Mouse (Mus musculus) thymus, adult 2 months (tissue): ENCODE data around the gene Ehbp1. TPM values are rescaled to one million over a fixed set of nuclear protein-coding genes. Genes with fewer than 3 reads are reported as not detected.

Experiments used
- DNase-seq: peaks from one replicate; pipeline ENCODE4 v3.0.0; 2021
- H3K27ac ChIP-seq: fragments of 200-500 bp; 2 replicates; pipeline ENCODE4 v1.5.1; 2012; ENCODE audit warnings: low read length, control low read depth; ENCODE audit not compliant: control insufficient read depth, insufficient read depth
- H3K27me3 ChIP-seq: fragments of 200-500 bp; 2 replicates; pipeline ENCODE4 v1.6.1; 2012; ENCODE audit warnings: mild to moderate bottlenecking, low read length, moderate library complexity, mixed read lengths; ENCODE audit not compliant: control insufficient read depth, insufficient read depth
- H3K36me3 ChIP-seq: fragments of 200-500 bp; 2 replicates; pipeline ENCODE4 v1.6.1; 2012; ENCODE audit warnings: mild to moderate bottlenecking, low read length, moderate library complexity; ENCODE audit not compliant: control insufficient read depth, insufficient read depth
- H3K4me1 ChIP-seq: fragments of 200-500 bp; replicated peaks from 2 replicates; pipeline ENCODE4 v1.6.1; 2012; ENCODE audit warnings: low read length; ENCODE audit not compliant: control insufficient read depth, insufficient read depth
- H3K4me3 ChIP-seq: fragments of 200-500 bp; 2 replicates; pipeline ENCODE4 v1.5.1; 2012; ENCODE audit warnings: mild to moderate bottlenecking, low read length, control low read depth, moderate library complexity; ENCODE audit not compliant: control insufficient read depth, insufficient read depth
- CTCF ChIP-seq: fragments of 200-500 bp; IDR thresholded peaks from 2 replicates; pipeline ENCODE4 v1.5.1; 2012; ENCODE audit warnings: mild to moderate bottlenecking, control low read depth, low read length, moderate library complexity, borderline replicate concordance; ENCODE audit not compliant: control insufficient read depth, poor library complexity, insufficient read depth; ENCODE audit errors: extremely low read depth
- POLR2A ChIP-seq: fragments of 200-500 bp; IDR thresholded peaks from 2 replicates; pipeline ENCODE4 v1.6.1; 2012; ENCODE audit warnings: mild to moderate bottlenecking, low read length, control low read depth, moderate library complexity; ENCODE audit not compliant: control insufficient read depth, poor library complexity, insufficient read depth; ENCODE audit errors: extremely low read depth
- WGBS: fragments of 180-500 bp; shearing (Covaris S2); methylation state at CpG from one replicate; pipeline ENCODE4 v1.1.7; 2018; 5-methylcytosine and 5-hydroxymethylcytosine counted together
- polyA plus RNA-seq: library from polyadenylated mRNA; depleted of rRNA; stranded (reverse); fragments of >200 nt; gene quantifications from 2 replicates; pipeline ENCODE4 v1.2.3, GENCODE M21; 2012

Gene Ehbp1
- polyA plus RNA-seq, 1 experiment = 0.75 TPM

DNA sequence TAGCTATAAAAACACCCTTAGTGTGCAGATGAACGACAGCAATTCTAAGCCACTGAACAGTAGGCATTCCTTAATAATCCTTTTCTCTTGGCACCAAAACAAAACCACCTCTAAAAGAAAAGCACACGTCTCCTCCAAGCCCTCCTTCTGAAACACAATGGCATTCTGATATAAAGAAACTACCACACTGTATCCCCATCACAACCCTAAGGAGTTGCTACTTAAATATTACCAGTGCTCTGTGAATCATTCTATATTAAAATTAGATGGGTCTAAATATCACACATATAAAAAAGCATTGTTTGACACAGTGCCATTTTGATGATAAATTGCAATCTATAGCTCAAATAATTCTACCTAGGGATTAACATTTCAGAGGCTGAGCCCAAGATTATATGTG lies 135.9 kb downstream of the Ehbp1 start:
- no peak for DNase-seq
- Histone ChIP-seq H3K4me1 (no peaks in the 10 kb centered on the region), H3K27ac (no peak overlapping the region), H3K27me3 (no peaks in the 10 kb centered on the region), H3K4me3 (no peak overlapping the region), H3K36me3 (no peaks in the 10 kb centered on the region)
- WGBS = 90% methylated on average over 2 of the region's 2 CpGs
- TF ChIP-seq CTCF = no peak
- TF ChIP-seq POLR2A = no peak

DNA sequence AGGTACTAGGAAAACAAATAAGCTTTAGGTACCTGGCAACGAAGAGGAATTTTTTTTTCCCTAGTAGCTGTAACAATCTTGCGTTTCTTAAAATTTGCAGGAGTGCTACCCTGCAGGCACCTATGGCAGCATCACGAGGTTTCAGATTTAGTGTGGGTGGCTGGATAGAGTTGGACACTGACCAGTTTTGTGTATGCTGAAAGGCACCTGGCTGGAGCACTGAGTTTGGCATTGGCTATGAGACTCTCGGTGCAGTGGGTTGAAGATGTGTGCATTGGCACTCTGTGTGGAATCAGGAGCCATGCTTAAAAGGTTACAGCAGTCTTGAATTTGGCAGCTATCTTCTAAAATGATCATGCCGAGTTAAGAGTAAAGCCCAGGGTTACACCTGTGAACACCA lies 138.7 kb downstream of the Ehbp1 start:
- no peaks in the 10 kb centered on the region for H3K36me3 ChIP-seq
- 97% methylated on average over 5 of the region's 5 CpGs for WGBS
- H3K4me1 ChIP-seq = no peaks in the 10 kb centered on the region
- no peak overlapping the region for H3K4me3 ChIP-seq
- no peaks in the 10 kb centered on the region for H3K27me3 ChIP-seq
- TF ChIP-seq CTCF (no peak), POLR2A (no peak)
- H3K27ac ChIP-seq = no peak overlapping the region
- no peak for DNase-seq

- no peak for TF ChIP-seq CTCF
- TF ChIP-seq POLR2A = no peak
- Histone ChIP-seq H3K27me3 (no peaks in the 10 kb centered on the region), H3K27ac (no peak overlapping the region), H3K4me1 (no peaks in the 10 kb centered on the region), H3K4me3 (no peak overlapping the region), H3K36me3 (no peaks in the 10 kb centered on the region)
- 98% methylated on average over 8 of the region's 8 CpGs for WGBS
- DNase-seq = no peak
Measured at GRCm38 (mm10) chr11:22201125-22201524, 141.0 kb downstream of the Ehbp1 start.

DNA sequence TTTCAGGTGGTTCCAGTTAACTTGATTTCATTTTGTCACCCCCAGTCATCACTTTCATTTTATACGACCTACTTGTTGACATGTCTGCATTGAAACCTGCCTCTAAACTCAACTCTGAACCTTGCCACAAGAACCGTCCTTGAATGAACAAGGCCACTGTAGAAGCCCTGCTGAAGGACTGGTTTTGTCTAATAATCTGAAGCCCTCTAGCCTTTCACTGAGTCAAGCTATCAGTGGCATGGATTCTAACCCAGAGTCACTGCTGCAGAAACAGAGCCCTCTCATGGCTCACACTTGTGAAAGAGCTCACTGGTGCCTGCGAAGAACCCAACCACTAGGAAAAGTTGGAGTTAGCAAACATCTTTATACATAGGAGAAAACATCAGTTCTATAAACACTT lies 142.2 kb downstream of the Ehbp1 start:
- Histone ChIP-seq H3K4me3 (no peak overlapping the region), H3K4me1 (no peaks in the 10 kb centered on the region), H3K27me3 (no peaks in the 10 kb centered on the region), H3K27ac (no peak overlapping the region), H3K36me3 (no peaks in the 10 kb centered on the region)
- DNase-seq = no peak
- TF ChIP-seq POLR2A (no peak), CTCF (no peak)
- 93% methylated on average over 3 of the region's 3 CpGs for WGBS

- Histone ChIP-seq H3K36me3 (no peaks in the 10 kb centered on the region), H3K4me1 (no peaks in the 10 kb centered on the region), H3K27ac (no peak overlapping the region), H3K27me3 (no peaks in the 10 kb centered on the region), H3K4me3 (no peak overlapping the region)
- TF ChIP-seq POLR2A (no peak), CTCF (no peak)
- WGBS = 92% methylated on average over 6 of the region's 6 CpGs
- DNase-seq = no peak
Measured at GRCm38 (mm10) chr11:22198406-22198805, 143.7 kb downstream of the Ehbp1 start.

DNA sequence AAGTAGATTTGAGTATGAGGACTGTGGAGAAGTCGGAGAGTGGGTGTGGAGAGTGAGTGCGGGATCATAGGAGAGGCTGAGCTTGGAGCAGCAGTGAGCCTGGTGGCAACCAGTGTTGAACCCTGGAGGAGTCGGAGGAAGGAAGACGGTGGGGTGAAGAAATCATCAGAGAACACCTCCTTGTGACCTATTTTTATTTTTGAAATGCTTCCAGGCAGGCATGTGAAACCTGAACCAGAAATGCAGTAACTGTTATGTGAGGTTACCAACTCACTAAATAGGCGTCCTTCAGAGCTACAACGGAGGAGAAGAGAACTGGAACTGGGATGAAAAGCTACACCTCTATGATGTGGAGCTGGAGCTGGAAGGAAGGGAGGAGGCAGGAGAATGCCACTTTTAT lies 144.2 kb downstream of the Ehbp1 start:
- Histone ChIP-seq H3K27me3 (no peaks in the 10 kb centered on the region), H3K4me1 (no peaks in the 10 kb centered on the region), H3K36me3 (no peaks in the 10 kb centered on the region), H3K4me3 (no peak overlapping the region), H3K27ac (no peak overlapping the region)
- 93% methylated on average over 6 of the region's 6 CpGs for WGBS
- TF ChIP-seq CTCF = no peak
- no peak for TF ChIP-seq POLR2A
- no peak for DNase-seq

GRCm38 (mm10) chr11:22196776-22197175 lies 145.3 kb downstream of the Ehbp1 start:
- WGBS = 86% methylated on average over 4 of the region's 4 CpGs
- TF ChIP-seq POLR2A (no peak), CTCF (no peak)
- Histone ChIP-seq H3K36me3 (no peaks in the 10 kb centered on the region), H3K27me3 (no peaks in the 10 kb centered on the region), H3K4me3 (no peak overlapping the region), H3K4me1 (no peaks in the 10 kb centered on the region), H3K27ac (no peak overlapping the region)
- no peak for DNase-seq
